Mouse (Mus musculus) monocyte, adult 5-6 weeks (primary cell): ENCODE data around the gene Pgap2. TPM values are rescaled to one million over a fixed set of nuclear protein-coding genes. Genes with fewer than 3 reads are reported as not detected.
A peak's percentile ranks its signal among the peaks of the same experiment; 100 is the strongest.

Experiments
- ATAC-seq: fragments of 153-309, 156-312 bp; replicated peaks from 2 replicates; pipeline ENCODE4 v1.8.0; 2017; ENCODE audit warnings: mild to moderate bottlenecking; ENCODE audit not compliant: low TSS enrichment, insufficient number of reproducible peaks, severe bottlenecking, poor library complexity, low FRiP score
- total RNA-seq: library from RNA; stranded (forward); fragments of 200-1000, 200-491, 200-594 nt; gene quantifications from 3 replicates; pipeline ENCODE4 v1.2.3, GENCODE M21; 2017

The Pgap2 gene
- 14.2 to 22.1 TPM (median 16.5 TPM) in 3 replicates for total RNA-seq

DNA sequence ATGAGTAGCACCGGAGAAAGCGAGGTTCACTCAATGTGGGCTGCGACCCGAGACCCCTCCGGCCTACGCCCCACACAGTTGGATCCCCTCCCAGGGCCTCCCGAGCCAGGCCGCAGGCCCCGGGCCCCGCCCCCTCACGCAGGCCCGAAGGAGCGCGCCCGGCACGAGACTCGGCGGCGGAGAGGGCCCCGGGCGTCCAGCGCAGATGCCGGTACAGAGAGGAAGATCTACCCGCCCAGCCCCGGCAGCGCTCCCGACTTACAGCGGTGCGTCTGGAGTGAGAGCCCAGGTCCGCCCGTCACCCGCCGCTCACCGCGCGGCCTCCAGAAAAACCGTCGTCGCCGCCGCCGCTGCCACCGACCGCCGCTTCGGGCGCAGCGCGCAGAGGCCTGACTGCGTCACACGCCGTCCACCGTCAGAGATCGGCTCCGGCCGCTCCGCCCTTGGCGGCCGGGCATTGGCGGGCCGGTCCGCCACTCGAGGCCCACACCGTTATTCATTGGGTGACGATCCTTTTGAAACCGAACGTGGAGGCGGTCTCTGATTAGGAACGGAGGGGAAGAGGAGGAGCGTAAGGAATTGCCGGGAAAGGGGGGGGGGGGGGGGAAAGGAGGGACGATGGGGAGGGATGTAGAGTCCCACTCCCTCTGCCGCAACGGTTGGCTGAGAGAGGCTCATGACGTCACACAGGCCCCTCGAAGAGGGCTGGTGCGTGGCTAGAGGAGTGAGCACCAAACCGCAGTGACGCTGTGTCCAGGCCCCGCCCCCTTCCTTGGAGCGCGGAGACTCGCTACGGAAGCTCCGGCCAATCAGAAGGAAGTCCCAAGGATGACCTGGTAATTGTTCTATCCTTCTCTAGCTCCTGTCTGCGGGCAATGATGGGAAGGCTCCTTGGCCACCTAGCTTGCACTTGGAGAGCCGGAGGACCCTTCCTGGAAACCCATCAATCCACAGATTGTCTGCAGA lies at the start of gene Pgap2, which contains the start of gene Nup98:
Gene Pgap2 (plus strand): TSS at position 453 of the 966 bp plus-strand sequence.
Gene Nup98 (minus strand): TSS at position 421 of the 966 bp plus-strand sequence.
- ATAC-seq = peak; percentile 98

DNA sequence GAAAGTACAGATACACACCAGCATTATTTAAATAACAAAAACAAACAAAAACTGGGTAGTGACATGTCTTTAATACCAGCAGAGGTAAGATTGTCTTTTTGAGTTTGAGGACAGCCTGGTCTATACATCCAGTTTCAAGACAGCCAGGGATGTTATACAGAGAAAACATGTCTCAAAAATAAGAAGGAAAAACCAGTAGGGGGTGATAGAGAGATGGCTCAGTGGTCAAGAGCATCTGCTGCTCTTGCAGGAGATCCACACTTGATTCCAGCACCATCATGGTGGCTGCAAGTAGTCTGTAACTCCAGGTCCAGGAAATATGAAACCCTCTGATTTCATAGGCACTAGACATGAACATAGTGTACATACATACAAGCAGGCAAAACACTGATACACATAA lies 39.7 kb upstream of the Pgap2 start:
- no peak for ATAC-seq

DNA sequence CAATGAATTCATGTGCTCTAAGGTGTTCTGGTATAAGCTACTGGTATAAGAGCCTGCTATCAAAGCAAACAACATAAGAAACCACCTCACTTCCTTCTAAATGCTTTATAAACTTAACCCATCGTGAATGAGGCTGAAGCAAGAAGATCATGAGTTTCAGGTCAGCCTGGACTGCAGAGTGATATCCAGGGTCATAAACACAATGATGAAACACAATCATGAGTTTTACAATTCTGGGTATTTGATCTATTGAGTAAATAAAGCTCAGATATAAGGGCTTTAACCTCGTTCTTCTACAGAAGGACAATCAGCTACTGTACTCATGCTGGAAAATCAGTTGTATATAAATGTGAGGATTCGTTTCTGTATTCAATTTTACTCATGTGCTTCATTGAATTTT lies 26.2 kb upstream of the Pgap2 start:
- no peak for ATAC-seq

DNA sequence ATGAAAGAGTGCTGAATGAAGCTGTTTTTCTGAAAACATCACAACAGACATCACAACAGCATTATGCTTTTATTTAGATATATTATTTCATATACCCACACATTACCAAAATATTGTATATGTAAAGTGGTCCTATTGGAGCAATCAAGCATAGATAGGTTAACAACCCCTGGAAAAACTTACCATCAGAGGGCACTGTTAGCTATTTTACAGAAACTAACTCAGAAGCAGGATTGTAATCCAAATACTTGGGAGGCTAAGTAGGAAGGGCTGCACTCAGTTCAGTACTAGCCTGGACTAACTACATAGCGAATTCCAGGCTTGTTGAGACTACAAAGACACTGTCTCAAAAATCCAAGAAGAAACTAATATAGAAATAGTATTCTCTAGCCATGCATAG lies 17.7 kb upstream of the Pgap2 start:
- ATAC-seq = no peak

DNA sequence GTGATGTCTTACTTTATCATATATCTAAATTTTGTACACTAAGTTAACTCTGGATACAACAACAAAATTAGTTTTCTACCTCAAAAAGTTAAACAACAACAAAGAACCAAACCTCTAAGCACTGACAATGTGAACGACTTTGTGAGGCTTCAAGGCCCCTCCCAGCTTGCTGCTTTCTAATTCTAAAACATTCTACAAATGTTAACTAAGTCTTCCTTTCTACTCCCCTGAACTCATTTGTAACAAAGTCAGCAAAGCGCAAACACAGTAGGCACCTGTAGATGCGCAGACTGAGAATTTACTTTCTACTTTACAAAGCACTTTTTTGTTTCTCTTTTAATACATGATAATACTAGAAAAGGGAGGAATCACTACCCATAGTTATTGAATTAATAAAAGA lies 9.4 kb upstream of the Pgap2 start:
- no peak for ATAC-seq

DNA sequence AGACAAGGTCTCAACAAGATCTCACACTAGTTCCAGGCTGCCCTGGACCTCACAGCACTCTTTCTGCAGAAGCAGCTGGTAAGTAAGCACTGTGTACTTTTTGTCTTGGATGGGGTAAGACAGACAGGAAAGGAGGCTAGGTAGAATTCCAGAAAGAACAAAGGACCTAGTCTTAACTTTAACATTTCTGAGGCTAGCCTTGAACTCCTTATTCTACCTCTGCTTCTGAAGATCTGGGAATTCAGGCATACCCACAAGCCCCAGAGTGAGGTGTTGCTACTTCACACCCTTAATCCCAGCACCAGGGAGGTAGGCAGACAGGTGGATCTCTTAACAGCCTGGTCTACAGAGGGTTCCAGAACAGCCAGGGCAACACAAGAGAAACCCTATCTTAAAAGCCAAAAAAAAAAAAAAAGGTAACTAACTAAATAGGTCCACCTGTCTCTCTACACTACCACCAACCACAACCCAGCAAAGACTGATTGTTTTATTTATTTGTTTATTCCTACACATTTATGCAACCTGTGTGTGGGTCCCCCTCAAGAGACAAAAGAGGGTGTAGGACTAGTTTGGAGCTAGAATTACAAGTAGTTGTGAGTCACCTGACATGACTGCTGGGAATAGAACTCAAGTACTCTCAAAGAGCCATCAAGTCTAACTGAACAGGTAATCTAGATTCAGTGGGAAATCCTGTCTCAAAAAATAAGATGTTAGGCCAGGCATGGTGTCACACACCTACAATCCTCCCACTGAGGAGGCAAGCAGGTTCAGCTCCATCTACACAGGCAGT lies 8.8 kb upstream of the Pgap2 start:
- no peak for ATAC-seq

DNA sequence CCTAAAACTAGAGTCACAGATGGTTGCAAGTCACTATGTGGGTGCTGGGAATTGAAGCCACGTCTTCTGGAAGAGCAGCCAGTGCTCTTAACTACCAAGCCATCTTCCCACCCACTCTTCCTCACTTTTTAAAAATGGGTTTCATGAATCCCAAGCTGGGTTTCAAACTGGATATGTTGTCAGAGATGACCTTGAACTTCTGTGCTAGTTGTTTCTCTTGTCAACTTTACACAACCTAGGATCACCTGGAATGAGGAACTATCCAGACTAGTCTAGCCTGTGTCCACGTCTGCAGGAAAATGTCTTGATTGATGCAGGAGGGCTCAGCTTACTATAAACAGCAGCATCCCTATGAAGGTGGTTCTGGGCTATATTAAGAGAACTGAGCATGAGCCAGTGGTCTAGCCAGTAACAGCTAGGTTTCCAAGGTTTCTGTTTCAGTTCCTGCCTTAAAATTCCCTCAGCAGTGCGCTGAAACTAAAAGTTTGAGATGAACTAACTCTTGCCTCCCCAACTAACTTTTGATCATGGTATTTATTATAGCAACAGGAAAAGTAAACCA lies 5.6 kb upstream of the Pgap2 start:
- ATAC-seq = no peak

DNA sequence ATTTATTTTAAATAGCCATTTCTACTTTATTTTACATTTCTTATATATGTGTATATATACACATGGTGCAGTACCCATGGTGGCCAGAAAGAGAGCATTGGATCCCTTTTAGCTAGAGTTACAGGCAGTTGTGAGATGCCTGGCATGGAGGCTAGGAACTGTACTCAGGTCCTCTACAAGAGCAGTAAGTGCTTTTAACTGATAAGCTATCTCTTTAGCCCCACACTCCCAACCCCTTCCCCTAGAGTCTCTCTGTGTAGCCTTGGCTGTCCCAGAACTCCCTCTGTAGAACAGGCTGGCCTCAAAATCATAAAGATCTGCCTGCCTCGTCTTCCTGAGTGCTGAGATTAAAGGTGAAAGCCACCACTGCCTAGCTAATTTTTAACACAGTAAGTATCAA lies 4.4 kb upstream of the Pgap2 start:
- ATAC-seq = no peak

DNA sequence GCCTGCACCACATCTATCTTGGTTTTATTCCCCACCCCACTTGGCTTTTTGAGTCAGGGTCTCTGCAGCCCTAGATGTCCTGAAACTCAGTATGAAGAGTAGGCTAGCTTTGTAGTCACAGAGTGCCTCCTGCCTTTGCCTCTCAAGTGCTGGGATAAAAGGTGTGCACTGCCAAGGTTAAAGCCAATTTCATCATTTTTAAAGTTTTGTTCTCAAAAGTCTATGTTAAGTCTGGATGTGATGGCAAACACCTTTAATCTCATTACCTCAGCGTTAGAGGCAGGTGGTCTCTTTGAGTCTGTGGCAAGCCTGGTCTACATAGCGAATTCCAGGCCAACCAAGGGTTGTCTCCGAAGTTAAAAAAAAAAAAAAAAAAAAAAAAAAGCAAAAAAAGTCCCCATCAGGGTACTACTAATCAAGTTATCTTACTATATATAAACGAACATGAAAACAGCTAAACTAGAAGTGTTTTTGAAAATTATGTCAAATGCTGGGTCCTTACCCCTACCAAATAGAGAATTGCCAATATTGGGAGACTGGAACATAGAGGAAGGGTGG lies 1.1 kb upstream of the Pgap2 start:
- ATAC-seq = no peak

DNA sequence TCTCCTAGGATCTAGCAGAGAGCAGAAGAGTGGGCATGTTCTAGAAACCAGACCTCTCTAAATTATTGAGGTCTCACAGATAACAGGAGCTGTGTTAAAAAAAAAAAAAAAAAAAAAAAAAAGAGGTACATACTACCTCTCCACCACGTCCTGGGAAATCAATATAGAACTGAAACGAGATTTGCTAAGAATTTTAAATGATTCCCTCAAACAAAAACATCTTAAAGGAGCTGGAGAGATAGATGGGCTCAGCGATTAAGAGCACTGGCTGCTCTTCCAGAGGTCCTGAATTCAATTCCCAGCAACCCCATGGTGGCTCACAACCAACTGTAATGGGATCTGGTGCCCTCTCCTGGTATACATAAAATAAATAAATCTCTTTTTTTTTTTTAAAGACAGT lies 1.1 kb downstream of the Pgap2 start:
- no peak for ATAC-seq

DNA sequence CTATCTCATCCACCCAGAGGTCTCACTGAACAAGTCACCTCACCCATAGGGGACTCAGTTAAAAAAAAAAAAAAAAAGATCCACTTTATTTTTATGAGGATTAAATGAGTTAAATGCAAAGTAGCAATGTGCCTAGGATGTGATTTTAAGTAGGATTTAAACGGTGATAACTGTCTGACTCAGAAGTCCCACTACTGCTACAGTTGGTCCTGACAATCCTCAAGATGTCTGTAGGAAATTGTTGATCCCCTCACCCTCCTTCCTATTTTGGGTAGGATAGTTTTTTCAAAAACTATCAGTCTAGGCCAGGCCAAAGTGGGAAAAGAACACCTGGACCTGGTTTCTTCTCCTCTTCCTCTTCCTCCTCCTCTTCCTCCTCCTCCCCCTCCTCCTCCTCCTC lies 11.9 kb downstream of the Pgap2 start:
- no peak for ATAC-seq

DNA sequence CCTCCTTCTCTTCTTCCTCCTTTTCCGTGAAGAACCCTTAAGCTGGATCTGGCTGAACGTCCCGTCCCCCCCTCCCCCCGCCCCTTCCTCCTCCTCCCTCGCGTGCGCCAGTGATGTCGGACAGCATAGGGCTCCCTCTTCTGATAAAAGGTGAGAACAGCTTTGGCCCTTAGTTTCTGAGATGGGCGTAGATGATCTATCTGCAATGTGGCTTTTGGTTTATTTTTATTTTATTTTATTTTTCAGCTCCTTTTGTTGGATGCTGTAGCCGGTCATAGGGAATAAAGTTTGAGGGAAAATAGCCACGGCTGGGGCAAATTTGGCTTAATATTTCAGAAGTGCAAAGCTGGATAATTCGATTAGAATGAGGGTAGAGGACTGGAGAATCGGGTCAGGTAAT lies 12.3 kb downstream of the Pgap2 start:
- ATAC-seq = peak; percentile 77

DNA sequence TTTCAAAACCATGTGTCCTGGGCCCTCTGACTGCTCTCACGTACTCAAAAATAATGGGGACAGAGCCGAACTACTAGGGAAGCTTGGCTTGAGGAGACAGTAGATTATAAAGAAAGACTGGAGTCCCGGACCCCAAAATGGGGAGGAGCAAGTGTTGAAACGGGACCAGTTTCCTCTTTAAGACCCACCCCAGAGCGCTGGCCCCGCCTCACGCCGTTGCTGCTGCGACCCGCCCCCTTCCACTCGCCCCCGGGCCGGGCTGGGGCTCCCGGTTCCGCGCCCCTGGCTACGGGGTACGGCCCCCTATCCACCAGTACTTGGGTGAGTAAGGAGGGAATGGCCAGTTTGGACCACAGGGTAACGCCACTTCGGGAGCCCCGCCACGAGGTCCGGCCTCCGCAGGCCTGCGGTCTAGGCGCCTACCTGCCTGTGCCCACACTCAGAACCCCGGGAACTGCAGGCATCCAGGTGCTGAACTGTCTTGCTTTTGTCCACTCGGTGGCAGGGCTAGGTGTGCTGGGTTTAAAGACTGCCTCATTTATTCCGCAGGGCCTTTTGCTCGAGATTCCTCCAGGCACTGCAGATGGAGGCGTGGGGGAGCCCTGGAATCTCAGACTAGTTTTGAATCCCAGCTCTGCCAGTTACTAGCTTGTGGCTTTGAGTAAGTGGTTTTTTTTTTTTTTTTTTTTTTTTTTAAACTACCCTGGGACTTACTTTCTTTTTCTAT lies 13.0 kb downstream of the Pgap2 start:
- ATAC-seq = peak; percentile 43

DNA sequence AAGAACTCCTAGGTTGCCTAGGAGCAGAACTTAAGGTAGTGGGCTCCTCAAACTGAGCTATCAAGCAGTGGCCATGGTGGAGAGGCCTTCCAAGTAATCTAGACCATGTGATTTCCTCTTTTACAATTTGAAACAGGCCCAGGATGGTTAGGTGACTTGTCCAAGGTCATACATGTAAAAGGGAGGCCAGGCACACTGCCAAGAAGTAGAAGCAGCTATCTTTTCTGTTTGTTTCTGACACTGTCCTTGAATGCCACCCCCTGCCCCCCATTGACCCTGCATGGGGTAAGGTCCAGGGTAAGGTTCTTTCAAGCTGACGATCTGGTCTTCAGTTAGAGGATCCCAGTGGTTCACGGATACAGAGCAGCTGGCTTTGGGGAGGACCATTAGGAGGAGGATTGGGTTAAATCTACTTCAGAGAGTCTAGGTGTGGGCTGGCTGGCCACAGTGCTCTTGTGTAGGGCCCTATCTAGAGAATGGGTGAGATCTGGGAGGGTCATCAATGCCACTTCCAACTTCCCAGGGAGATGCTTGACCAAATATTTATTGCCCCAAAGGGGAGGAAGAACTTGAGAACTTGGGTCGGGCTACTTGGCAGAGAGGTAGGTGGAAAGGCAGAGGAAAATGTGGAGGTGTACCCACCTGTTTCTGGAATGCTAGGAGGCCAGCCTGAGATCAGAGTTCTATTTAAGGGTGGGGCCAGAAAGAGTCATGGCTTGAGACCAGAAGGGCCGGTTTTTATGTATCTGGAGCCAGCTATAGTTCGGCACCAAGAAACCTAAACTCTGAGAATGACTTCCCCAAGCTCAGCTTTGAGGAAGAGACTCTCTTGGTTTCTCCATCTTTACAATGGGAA lies 14.1 kb downstream of the Pgap2 start:
- ATAC-seq = no peak

DNA sequence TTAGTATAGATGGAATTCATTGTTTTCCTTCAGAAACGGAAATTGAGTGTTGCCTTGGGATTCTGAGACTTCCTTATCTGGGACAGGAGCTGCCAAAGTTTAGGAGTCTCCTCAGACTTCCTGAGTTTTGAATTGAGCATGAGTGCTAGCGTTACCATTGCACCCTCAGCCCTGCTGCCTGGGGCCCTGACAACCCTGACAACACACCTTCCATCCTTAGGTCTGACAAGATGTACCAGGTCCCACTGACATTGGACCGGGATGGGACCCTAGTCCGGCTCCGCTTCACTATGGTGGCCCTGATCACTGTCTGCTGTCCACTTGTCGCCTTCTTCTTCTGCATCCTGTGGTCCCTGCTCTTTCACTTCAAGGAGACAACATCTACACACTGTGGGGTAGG lies 16.0 kb downstream of the Pgap2 start:
- no peak for ATAC-seq

DNA sequence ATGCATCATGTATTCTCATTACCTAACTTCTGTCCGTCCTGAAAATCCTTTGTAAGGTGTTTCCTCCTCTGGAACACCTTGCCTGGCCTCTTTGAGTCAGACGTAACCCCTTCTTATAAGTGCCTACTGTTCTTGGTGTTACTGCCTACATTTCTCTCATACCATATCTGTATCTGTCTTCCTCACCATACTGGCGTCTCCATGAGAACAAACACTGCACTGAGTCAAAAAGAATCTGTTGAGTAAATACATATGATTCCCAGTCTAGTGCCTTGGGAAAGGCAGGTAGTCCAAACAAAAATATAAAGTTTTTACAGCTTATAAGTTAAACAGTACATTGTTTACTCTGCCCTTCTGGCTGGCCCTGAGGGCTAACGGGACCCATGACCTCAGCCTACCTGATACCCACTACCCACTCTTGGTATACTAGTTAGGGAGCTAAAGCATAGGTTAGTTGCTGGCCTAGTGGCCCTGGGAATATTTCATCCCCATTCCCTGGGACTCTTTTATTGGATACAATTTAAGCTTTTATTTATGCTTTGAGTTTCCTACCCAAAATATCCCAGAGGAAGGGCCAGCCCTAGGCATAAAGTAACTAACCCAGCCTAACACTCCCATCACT lies 18.2 kb downstream of the Pgap2 start:
- no peak for ATAC-seq

DNA sequence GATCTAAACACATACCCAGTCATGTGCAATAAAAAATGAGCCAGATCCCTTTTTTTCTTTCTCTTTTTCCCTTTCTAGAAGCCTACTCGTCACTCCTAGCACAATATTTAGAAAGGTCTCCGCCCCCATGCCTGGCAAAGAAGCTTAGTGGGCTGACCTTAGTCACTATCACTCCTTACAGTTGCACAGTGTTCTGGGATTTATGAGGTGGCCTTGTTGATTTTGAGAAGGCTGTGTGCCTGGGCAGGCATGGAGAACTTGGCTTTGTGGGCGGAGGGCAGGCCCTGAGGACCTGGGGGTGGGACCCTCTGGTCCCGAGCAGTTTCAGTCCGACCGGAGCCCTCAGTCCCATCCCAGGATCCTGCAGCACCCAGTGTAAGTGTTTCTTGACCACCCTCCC lies 19.8 kb downstream of the Pgap2 start:
- no peak for ATAC-seq
